Mouse (Mus musculus) limb, embryonic 13.5 days (tissue): ENCODE results near the gene Heatr5b. TPM values are rescaled to one million over a fixed set of nuclear protein-coding genes. Genes with fewer than 3 reads are reported as not detected.

Experiments
- ATAC-seq: fragments of 200-750 bp; cut with Nextera tagmentation; 2 replicates; pipeline ENCODE4 v1.8.0; 2017; ENCODE audit warnings: low read depth, moderate number of reproducible peaks, moderate TSS enrichment; ENCODE audit not compliant: low FRiP score
- H3K27ac ChIP-seq: fragments of 300-500 bp; sonication (generic); 2 replicates; pipeline ENCODE4 v1.5.1; 2015; ENCODE audit warnings: inconsistent platforms, mild to moderate bottlenecking, moderate library complexity
- H3K27me3 ChIP-seq: fragments of 300-500 bp; sonication (generic); 2 replicates; pipeline ENCODE4 v1.6.1; 2015; ENCODE audit warnings: mild to moderate bottlenecking, inconsistent platforms
- H3K36me3 ChIP-seq: fragments of 300-500 bp; sonication (generic); 2 replicates; pipeline ENCODE4 v1.6.1; 2015; ENCODE audit warnings: inconsistent platforms, mild to moderate bottlenecking, moderate library complexity
- H3K4me1 ChIP-seq: fragments of 300-500 bp; sonication (generic); 2 replicates; pipeline ENCODE4 v1.6.1; 2015; ENCODE audit warnings: inconsistent platforms
- H3K4me2 ChIP-seq: fragments of 300-500 bp; sonication (generic); replicated peaks from 2 replicates; pipeline ENCODE4 v1.6.1; 2015; ENCODE audit warnings: inconsistent platforms, mild to moderate bottlenecking, moderate library complexity
- H3K4me3 ChIP-seq: fragments of 300-500 bp; sonication (generic); 2 replicates; pipeline ENCODE4 v1.5.1; 2015; ENCODE audit warnings: moderate library complexity, mild to moderate bottlenecking, inconsistent platforms
- H3K9ac ChIP-seq: fragments of 300-500 bp; sonication (generic); 2 replicates; pipeline ENCODE4 v1.6.1; 2015; ENCODE audit warnings: mild to moderate bottlenecking, inconsistent platforms
- H3K9me3 ChIP-seq: fragments of 300-500 bp; sonication (generic); 2 replicates; pipeline ENCODE4 v1.6.1; 2016; ENCODE audit warnings: inconsistent platforms
- WGBS: fragments of 180-500 bp; shearing (Covaris S2); methylation state at CpG from one replicate; pipeline ENCODE4 v1.1.7; 2015; 5-methylcytosine and 5-hydroxymethylcytosine counted together
- polyA plus RNA-seq: library from polyadenylated mRNA; unstranded; fragments of >200 nt; fragmentation: Nextera tagmentation; extraction: Ambion mirVana; gene quantifications from 2 replicates; pipeline ENCODE4 v1.2.1, GENCODE M21; 2015

The Heatr5b gene
- polyA plus RNA-seq, 1 experiment from 2014 or later: 14.3 TPM

GRCm38 (mm10) chr17:78726746-78727449 is 108.3 kb downstream of the Heatr5b start:
- H3K9me3 ChIP-seq: no peaks in the 10 kb centered on the region
- H3K4me1 ChIP-seq: peaks cover 3% of the 10 kb centered on the region; the same call in 1 of the 2 replicates
- H3K4me3 ChIP-seq: no peak overlapping the region
- ATAC-seq: no peak
- no peaks in the 10 kb centered on the region; the same call in 1 of the 2 replicates for H3K36me3 ChIP-seq
- no peak overlapping the region for H3K4me2 ChIP-seq
- no peak overlapping the region for H3K27ac ChIP-seq
- no peaks in the 10 kb centered on the region for H3K27me3 ChIP-seq
- H3K9ac ChIP-seq: no peak overlapping the region
- WGBS: 70% methylated on average over 14 of the region's 14 CpGs

GRCm38 (mm10) chr17:78724461-78725055 is 110.6 kb downstream of the Heatr5b start:
- H3K4me1 ChIP-seq: peaks cover 3% of the 10 kb centered on the region; the same call in 1 of the 2 replicates
- WGBS: 42% methylated on average over 6 of the region's 6 CpGs
- H3K4me3 ChIP-seq: no peak overlapping the region
- H3K36me3 ChIP-seq: no peaks in the 10 kb centered on the region
- no peak overlapping the region for H3K4me2 ChIP-seq
- H3K9me3 ChIP-seq: no peaks in the 10 kb centered on the region
- no peak overlapping the region for H3K27ac ChIP-seq
- ATAC-seq: no peak; the same call in 1 of the 2 replicates
- no peak overlapping the region for H3K9ac ChIP-seq
- no peaks in the 10 kb centered on the region for H3K27me3 ChIP-seq

GRCm38 (mm10) chr17:78721690-78722089 is 113.5 kb downstream of the Heatr5b start:
- peaks cover 10% of the 10 kb centered on the region for H3K36me3 ChIP-seq
- H3K4me3 ChIP-seq: no peak overlapping the region
- no peak overlapping the region for H3K4me2 ChIP-seq
- peaks cover 6% of the 10 kb centered on the region; the same call in 1 of the 2 replicates for H3K9me3 ChIP-seq
- ATAC-seq: no peak
- 92% methylated on average over 7 of the region's 7 CpGs for WGBS
- peaks cover 3% of the 10 kb centered on the region; the same call in 1 of the 2 replicates for H3K4me1 ChIP-seq
- no peak overlapping the region for H3K9ac ChIP-seq
- no peak overlapping the region for H3K27ac ChIP-seq
- no peaks in the 10 kb centered on the region for H3K27me3 ChIP-seq

GRCm38 (mm10) chr17:78719086-78719485 is 116.1 kb downstream of the Heatr5b start:
- H3K36me3 ChIP-seq: peaks cover 10% of the 10 kb centered on the region
- H3K4me1 ChIP-seq: 0 out of 2 replicates have a peak, but pooled peaks cover 7% of the 10 kb centered on the region
- no peak overlapping the region for H3K4me3 ChIP-seq
- no peak for ATAC-seq
- no peak overlapping the region for H3K9ac ChIP-seq
- no peak overlapping the region for H3K4me2 ChIP-seq
- 95% methylated on average over 13 of the region's 13 CpGs for WGBS
- H3K27ac ChIP-seq: no peak overlapping the region
- H3K27me3 ChIP-seq: no peaks in the 10 kb centered on the region
- H3K9me3 ChIP-seq: peaks cover 6% of the 10 kb centered on the region; the same call in 1 of the 2 replicates

GRCm38 (mm10) chr17:78710258-78710657 is 124.9 kb downstream of the Heatr5b start:
- no peak overlapping the region for H3K27ac ChIP-seq
- ATAC-seq: no peak
- no peak overlapping the region for H3K9ac ChIP-seq
- H3K4me1 ChIP-seq: peaks cover 10% of the 10 kb centered on the region
- H3K4me2 ChIP-seq: no peak overlapping the region
- H3K27me3 ChIP-seq: no peaks in the 10 kb centered on the region
- 71% methylated on average over 2 of the region's 2 CpGs for WGBS
- no peak overlapping the region for H3K4me3 ChIP-seq
- H3K36me3 ChIP-seq: peaks cover 7% of the 10 kb centered on the region; the same call in 1 of the 2 replicates
- H3K9me3 ChIP-seq: peaks cover 4% of the 10 kb centered on the region; the same call in 1 of the 2 replicates

GRCm38 (mm10) chr17:78708422-78708821 is 126.7 kb downstream of the Heatr5b start:
- no peak for ATAC-seq
- Histone ChIP-seq H3K36me3 (peaks cover 7% of the 10 kb centered on the region; the same call in 1 of the 2 replicates), H3K9me3 (peaks cover 4% of the 10 kb centered on the region; the same call in 1 of the 2 replicates), H3K4me1 (peaks cover 1% of the 10 kb centered on the region), H3K4me3 (no peak overlapping the region), H3K4me2 (no peak overlapping the region), H3K27ac (no peak overlapping the region), H3K27me3 (no peaks in the 10 kb centered on the region), H3K9ac (no peak overlapping the region)
- WGBS: 90% methylated on average over 7 of the region's 7 CpGs

- H3K27ac ChIP-seq: no peak overlapping the region
- no peak overlapping the region for H3K9ac ChIP-seq
- peaks cover 4% of the 10 kb centered on the region; the same call in 1 of the 2 replicates for H3K9me3 ChIP-seq
- no peak overlapping the region for H3K4me3 ChIP-seq
- no peak for ATAC-seq
- H3K4me2 ChIP-seq: no peak overlapping the region
- no peaks in the 10 kb centered on the region for H3K4me1 ChIP-seq
- WGBS: 91% methylated on average over 7 of the region's 7 CpGs
- H3K36me3 ChIP-seq: peaks cover 21% of the 10 kb centered on the region; the same call in 1 of the 2 replicates
- H3K27me3 ChIP-seq: no peaks in the 10 kb centered on the region
These were observed 132.2 kb downstream of the Heatr5b start for GRCm38 (mm10) chr17:78702988-78703387.

Other genes starting within 250 kb of the Heatr5b start
- 4.7 and 5.2 TPM in 2 replicates for gene Strn, start 98.2 kb downstream of the Heatr5b start, polyA plus RNA-seq
- 55.4 and 56.9 TPM in 2 replicates for gene Gpatch11, start 203 bp upstream of the Heatr5b start, polyA plus RNA-seq
- gene Eif2ak2, start 47.2 kb upstream of the Heatr5b start, polyA plus RNA-seq: 13.5 and 16.0 TPM in 2 replicates
- not detected in 2 replicates for gene Sult6b1, start 71.6 kb upstream of the Heatr5b start, polyA plus RNA-seq
- 94.3 and 99.8 TPM in 2 replicates for gene Cebpzos, start 81.1 kb upstream of the Heatr5b start, polyA plus RNA-seq
- gene Cebpz, start 101.7 kb upstream of the Heatr5b start, polyA plus RNA-seq: 65.5 and 68.1 TPM in 2 replicates
- gene Ndufaf7, start 101.8 kb upstream of the Heatr5b start, polyA plus RNA-seq: 60.0 and 61.6 TPM in 2 replicates
- 44.2 and 48.2 TPM in 2 replicates for gene Prkd3, start 185.5 kb upstream of the Heatr5b start, polyA plus RNA-seq
- 4.1 and 5.7 TPM in 2 replicates for gene Qpct, start 216.5 kb upstream of the Heatr5b start, polyA plus RNA-seq